Mouse (Mus musculus) neural tube, embryonic 13.5 days (tissue): ENCODE data around the gene Ifrd1. TPM values are rescaled to one million over a fixed set of nuclear protein-coding genes. Genes with fewer than 3 reads are reported as not detected.
A peak's percentile ranks its signal among the peaks of the same experiment; 100 is the strongest.

Experiments used
- ATAC-seq: fragments of 200-750 bp; cut with Nextera tagmentation; 2 replicates; pipeline ENCODE4 v1.8.0; 2017; ENCODE audit warnings: low read depth, mild to moderate bottlenecking, moderate TSS enrichment, moderate library complexity
- H3K27ac ChIP-seq: fragments of 300-500 bp; sonication (generic); replicated peaks from 2 replicates; pipeline ENCODE4 v1.5.1; 2015; ENCODE audit warnings: moderate library complexity, mild to moderate bottlenecking, inconsistent platforms
- H3K27me3 ChIP-seq: fragments of 300-500 bp; sonication (generic); 2 replicates; pipeline ENCODE4 v1.6.1; 2015; ENCODE audit warnings: mild to moderate bottlenecking, inconsistent platforms
- H3K36me3 ChIP-seq: fragments of 300-500 bp; sonication (generic); 2 replicates; pipeline ENCODE4 v1.6.1; 2015; ENCODE audit warnings: mild to moderate bottlenecking, inconsistent platforms
- H3K4me1 ChIP-seq: fragments of 300-500 bp; sonication (generic); replicated peaks from 2 replicates; pipeline ENCODE4 v1.6.1; 2015; ENCODE audit warnings: inconsistent platforms
- H3K4me2 ChIP-seq: fragments of 300-500 bp; sonication (generic); 2 replicates; pipeline ENCODE4 v1.6.1; 2015; ENCODE audit warnings: inconsistent platforms, mild to moderate bottlenecking, moderate library complexity
- H3K4me3 ChIP-seq: fragments of 300-500 bp; sonication (generic); 2 replicates; pipeline ENCODE4 v1.5.1; 2015; ENCODE audit warnings: mild to moderate bottlenecking, inconsistent platforms
- H3K9ac ChIP-seq: fragments of 300-500 bp; sonication (generic); 2 replicates; pipeline ENCODE4 v1.6.1; 2015; ENCODE audit warnings: moderate library complexity, mild to moderate bottlenecking, inconsistent platforms
- H3K9me3 ChIP-seq: fragments of 300-500 bp; sonication (generic); 2 replicates; pipeline ENCODE4 v1.6.1; 2016; ENCODE audit warnings: inconsistent platforms
- WGBS: fragments of 180-500 bp; shearing (Covaris S2); methylation state at CpG from one replicate; pipeline ENCODE4 v1.1.7; 2015; 5-methylcytosine and 5-hydroxymethylcytosine counted together
- polyA plus RNA-seq: library from polyadenylated mRNA; unstranded; fragments of >200 nt; fragmentation: Nextera tagmentation; extraction: Ambion mirVana; gene quantifications from 2 replicates; pipeline ENCODE4 v1.2.1, GENCODE M21; 2015

Ifrd1 gene
- polyA plus RNA-seq: 153 and 166 TPM in 2 replicates

DNA sequence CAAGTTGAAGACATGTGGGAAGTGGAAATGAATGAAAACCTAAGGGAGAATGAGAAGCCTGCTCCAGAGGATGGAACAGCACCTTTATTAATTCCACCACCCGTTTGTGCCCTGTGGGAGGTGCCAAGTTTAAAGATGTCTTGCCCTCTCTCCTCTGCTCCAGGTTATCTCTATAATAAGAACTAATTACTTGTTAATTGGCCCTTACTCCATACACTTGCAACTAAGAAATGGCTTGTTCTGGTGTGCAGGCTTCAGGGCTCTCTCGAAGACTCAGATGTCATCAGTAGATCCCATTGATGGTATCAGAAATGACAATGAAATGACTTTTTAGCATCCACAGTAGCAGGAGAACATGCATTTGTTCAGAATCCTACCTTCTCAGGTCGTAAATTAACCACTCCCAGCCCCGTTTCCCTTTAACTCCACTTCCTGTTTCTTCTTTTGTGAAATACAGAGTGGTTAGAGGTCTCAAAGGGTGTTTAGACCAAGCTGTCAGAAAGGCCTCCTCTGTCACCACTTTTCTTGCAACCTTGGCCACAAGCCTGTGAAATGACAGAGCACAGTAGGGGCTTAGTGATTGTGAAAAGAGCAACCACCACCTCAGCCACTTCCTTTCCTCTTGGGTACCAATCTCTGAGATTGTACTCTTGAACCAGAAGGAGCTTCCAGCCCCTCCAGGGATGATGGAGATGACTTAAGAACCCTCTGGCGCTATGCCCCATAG lies at the start of gene Ifrd1:
TSS of gene Ifrd1 (minus strand) at position 51 of the 727 bp plus-strand sequence.
- 73% methylated on average over 5 of the region's 5 CpGs for WGBS
- H3K9me3 ChIP-seq: no peaks in the 10 kb centered on the region
- no peaks in the 10 kb centered on the region for H3K36me3 ChIP-seq
- no peak within 1 kb of the TSS for H3K27ac ChIP-seq
- no peak within 1 kb of the TSS for H3K9ac ChIP-seq
- H3K27me3 ChIP-seq: no peaks in the 10 kb centered on the region
- H3K4me2 ChIP-seq: no peak within 1 kb of the TSS
- H3K4me3 ChIP-seq: no peak within 1 kb of the TSS
- ATAC-seq: no peak
- H3K4me1 ChIP-seq: peaks cover 6% of the 10 kb centered on the region; the same call in 1 of the 2 replicates

DNA sequence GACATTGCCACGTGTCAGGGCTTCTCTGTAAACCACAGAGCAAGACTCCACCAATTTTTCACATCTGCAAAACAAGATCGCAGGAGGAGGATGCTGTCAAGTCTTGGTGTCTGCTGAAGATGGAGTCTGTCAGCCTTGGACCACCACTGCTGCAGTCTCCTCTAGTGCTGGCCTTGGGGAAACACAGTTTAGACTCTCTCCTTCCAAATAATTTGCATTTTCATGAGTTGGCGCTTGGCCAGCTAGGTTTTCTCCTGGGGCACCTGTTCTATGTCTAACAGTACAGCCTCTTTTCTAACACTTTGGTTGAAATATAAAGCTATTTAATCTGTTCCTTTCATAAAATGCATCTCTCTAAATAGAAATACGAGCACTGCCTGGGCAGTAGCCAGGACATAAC lies 38.2 kb upstream of the Ifrd1 start:
- Histone ChIP-seq H3K36me3 (no peaks in the 10 kb centered on the region), H3K27ac (no peak overlapping the region), H3K27me3 (no peaks in the 10 kb centered on the region), H3K9me3 (peaks cover 11% of the 10 kb centered on the region; the same call in 1 of the 2 replicates), H3K4me1 (no peaks in the 10 kb centered on the region), H3K9ac (no peak overlapping the region), H3K4me3 (no peak overlapping the region), H3K4me2 (no peak overlapping the region)
- no peak for ATAC-seq
- WGBS: 80% methylated on average over 4 of the region's 4 CpGs

DNA sequence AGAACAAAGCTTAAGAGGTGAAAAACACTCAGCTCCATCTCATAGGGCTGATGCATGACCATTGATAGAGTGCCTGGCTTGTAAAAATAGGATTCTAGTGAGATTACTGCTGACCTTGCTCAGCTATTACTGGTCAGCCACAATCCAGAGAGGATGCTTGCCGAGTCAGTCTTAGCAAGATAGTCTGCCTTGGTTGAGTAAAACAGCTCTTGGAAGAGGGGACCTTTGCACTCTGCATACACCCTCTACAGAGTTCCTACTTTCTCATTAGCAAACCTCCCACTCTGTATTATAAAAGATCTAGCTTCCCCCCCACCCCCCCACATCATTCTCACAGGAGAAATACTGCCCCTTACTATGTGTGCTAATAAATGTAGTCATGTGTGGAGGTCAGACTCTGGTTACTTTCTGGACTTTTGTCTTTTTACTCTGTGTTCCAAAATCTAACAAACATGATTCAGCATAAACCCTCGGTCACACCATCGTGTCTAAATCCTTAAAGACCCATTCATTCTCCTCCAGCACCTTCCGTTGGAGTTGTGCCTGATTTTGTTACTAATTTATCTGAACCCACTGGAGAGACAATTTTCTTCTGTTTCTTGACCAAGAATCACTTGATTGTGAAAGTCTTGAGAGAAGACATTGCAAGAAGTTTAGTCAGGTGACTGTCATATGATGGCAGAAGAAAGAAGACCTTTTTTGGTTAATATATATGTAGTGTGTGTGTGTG lies 32.5 kb upstream of the Ifrd1 start:
- Histone ChIP-seq H3K27me3 (no peaks in the 10 kb centered on the region), H3K9ac (no peak overlapping the region), H3K4me3 (no peak overlapping the region), H3K4me2 (no peak overlapping the region), H3K9me3 (no peaks in the 10 kb centered on the region), H3K36me3 (no peaks in the 10 kb centered on the region), H3K27ac (no peak overlapping the region), H3K4me1 (no peaks in the 10 kb centered on the region)
- WGBS: 88% methylated on average over 4 of the region's 4 CpGs
- ATAC-seq: no peak

DNA sequence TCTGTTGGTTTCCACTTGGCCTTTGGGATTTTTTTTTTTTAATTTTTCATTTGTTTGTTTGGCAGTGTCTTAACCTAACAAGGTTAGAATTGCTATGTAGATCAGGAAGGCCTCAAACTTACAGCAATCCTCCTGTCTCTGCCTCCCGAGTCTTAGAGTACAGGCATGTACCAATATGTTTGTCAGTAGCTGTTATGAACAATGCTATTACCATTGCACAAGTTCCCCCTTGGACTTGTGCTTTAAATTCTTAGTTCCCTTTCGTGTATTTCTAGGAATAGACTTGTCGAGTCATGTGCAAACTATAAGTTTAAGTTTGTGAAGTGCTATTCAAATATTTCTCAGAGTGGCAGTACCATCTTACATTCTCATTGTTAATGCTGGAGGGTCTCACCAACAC lies 29.3 kb upstream of the Ifrd1 start:
- Histone ChIP-seq H3K36me3 (no peaks in the 10 kb centered on the region), H3K4me1 (no peaks in the 10 kb centered on the region), H3K4me3 (no peak overlapping the region), H3K27ac (no peak overlapping the region), H3K27me3 (no peaks in the 10 kb centered on the region), H3K9ac (no peak overlapping the region), H3K9me3 (no peaks in the 10 kb centered on the region), H3K4me2 (no peak overlapping the region)
- 91% methylated on average over 3 of the region's 3 CpGs for WGBS
- ATAC-seq: no peak

DNA sequence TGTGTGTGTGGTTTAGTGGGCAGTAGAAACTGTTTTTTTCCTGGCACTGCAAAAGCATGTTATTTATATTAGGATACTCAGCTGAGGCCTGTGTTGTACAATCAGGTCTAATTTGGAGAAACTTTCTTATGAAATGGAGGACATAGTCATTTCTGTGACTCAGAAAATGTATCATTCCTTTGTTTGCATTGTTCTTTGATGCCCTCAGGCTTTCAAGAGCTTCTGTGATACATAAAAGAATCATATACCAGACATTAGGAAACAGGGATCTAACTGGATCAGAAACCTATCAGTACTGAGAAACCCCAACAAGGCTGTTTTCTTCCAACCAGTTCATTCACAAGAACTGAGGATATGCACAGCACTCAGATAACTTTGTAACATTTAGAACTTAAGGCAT lies 26.6 kb upstream of the Ifrd1 start:
- no peak overlapping the region for H3K4me3 ChIP-seq
- no peak overlapping the region for H3K9ac ChIP-seq
- no peaks in the 10 kb centered on the region for H3K9me3 ChIP-seq
- no peak overlapping the region for H3K4me2 ChIP-seq
- ATAC-seq: no peak
- H3K27me3 ChIP-seq: no peaks in the 10 kb centered on the region
- H3K27ac ChIP-seq: no peak overlapping the region
- no peaks in the 10 kb centered on the region for H3K4me1 ChIP-seq
- no peaks in the 10 kb centered on the region for H3K36me3 ChIP-seq

DNA sequence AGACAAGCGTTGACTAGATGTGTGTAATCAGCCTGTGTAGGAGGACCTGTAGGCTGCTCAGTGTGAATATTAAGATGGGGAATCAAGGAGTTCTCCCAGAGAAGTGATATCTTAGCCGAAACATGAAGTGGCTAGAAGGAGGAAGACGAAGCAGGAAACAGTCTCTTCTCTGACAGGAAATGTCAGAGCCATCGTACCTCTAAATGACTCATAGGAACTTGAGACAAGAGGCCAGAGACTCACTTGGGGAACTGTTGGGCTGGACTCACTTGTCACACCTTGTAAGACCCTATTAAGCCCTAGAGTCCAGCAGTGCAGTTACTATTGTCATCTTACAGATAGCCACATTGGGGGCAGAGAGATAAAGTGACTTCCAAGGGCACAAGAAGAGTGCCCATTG lies 25.0 kb upstream of the Ifrd1 start:
- Histone ChIP-seq H3K27ac (no peak overlapping the region), H3K9ac (no peak overlapping the region), H3K9me3 (no peaks in the 10 kb centered on the region), H3K4me3 (no peak overlapping the region), H3K27me3 (no peaks in the 10 kb centered on the region), H3K36me3 (no peaks in the 10 kb centered on the region), H3K4me2 (no peak overlapping the region), H3K4me1 (no peaks in the 10 kb centered on the region)
- no peak for ATAC-seq
- 87% methylated on average over 4 of the region's 4 CpGs for WGBS

DNA sequence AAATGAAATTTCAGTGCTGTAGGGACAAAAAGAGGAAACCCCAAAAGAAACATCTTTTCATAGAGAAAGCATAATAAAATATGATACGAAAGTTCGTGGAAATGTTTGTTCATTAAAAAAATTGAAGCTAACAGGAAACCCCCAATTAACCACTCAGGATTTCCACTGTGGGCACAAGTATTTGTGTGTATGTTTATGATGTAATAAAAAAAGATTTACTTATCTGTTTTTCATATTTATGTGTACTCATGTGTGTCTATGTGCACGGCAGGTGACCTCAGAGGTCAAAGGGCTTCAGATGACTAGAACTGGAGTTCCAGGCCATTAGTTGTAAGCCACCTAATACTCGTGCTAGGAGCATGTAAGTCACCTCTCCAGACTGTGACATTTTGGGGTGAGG lies 24.4 kb upstream of the Ifrd1 start:
- H3K36me3 ChIP-seq: no peaks in the 10 kb centered on the region
- no peaks in the 10 kb centered on the region for H3K4me1 ChIP-seq
- no peak overlapping the region for H3K9ac ChIP-seq
- H3K4me3 ChIP-seq: no peak overlapping the region
- H3K27me3 ChIP-seq: no peaks in the 10 kb centered on the region
- no peak overlapping the region for H3K27ac ChIP-seq
- 87% methylated on average over 4 of the region's 4 CpGs for WGBS
- ATAC-seq: no peak
- no peaks in the 10 kb centered on the region for H3K9me3 ChIP-seq
- H3K4me2 ChIP-seq: no peak overlapping the region

DNA sequence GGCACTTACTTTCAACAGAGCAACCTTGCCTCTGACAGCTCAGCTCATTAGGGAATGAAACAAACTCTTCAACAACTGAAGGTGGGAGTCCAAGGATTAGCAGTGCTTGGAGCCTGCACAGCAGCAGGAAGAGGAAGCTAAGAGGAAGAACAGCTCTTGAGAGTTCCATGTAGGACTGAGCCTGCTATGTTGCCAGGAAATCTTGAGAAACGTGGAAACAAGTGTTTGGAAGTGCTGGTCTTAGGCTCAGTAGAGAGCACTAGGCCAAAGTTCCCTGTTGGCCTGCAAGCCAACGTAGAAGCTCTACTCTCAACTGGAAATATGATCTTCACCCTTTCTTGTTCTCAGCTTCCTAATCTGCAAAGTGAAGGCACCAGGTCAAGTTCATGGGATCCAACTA lies 20.0 kb upstream of the Ifrd1 start:
- no peaks in the 10 kb centered on the region for H3K27me3 ChIP-seq
- no peak for ATAC-seq

DNA sequence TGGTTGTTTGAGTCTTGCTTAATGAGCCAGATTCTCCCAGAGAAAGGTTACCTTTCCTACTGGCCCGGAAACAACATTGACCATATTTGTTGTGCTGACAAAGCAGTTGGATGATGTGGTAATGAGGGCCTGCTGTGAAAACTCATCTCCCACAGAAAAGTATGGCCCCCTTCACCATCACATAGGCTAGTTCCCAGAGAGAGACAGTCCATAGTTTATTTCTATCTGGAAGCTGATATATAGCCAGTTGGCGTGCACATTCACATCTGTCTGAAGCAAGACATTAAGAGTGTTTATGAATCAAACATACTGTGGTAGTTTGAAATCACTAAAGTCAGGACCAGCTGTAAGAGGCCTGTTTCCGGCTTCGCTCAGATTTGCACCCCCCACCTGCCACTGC lies 15.4 kb upstream of the Ifrd1 start:
- no peak overlapping the region for H3K4me2 ChIP-seq
- 69% methylated on average over 4 of the region's 4 CpGs for WGBS
- H3K9ac ChIP-seq: no peak overlapping the region
- H3K36me3 ChIP-seq: no peaks in the 10 kb centered on the region
- no peak overlapping the region for H3K27ac ChIP-seq
- H3K4me1 ChIP-seq: no peaks in the 10 kb centered on the region
- H3K4me3 ChIP-seq: no peak overlapping the region
- no peak for ATAC-seq
- H3K9me3 ChIP-seq: no peaks in the 10 kb centered on the region
- H3K27me3 ChIP-seq: no peaks in the 10 kb centered on the region

More for the DNA sequence above, 20.0 kb upstream of the Ifrd1 start:
- Histone ChIP-seq H3K4me1 (no peaks in the 10 kb centered on the region), H3K4me2 (no peak overlapping the region), H3K36me3 (no peaks in the 10 kb centered on the region), H3K4me3 (no peak overlapping the region), H3K9ac (no peak overlapping the region), H3K27ac (no peak overlapping the region), H3K9me3 (no peaks in the 10 kb centered on the region)
- 72% methylated on average over 2 of the region's 2 CpGs for WGBS

DNA sequence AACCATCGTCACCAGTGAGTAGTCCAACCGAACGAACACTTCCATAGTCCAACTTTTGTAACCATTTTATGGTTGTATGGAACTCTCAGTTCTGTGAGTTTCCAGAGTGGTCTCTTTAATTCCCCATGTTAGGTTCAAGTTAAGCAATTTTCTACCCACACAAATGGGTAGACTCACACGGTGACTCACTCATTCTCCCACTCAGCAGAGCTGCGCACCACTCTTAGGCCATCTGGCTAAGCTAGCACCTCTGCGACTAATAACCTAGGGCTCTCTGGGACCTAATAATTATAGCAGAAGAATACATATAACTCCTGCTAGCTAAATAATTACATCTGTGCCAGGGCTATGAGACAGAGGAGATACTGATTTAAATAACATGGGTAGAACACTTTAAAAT lies 14.7 kb upstream of the Ifrd1 start:
- Histone ChIP-seq H3K4me1 (no peaks in the 10 kb centered on the region), H3K9me3 (no peaks in the 10 kb centered on the region), H3K9ac (no peak overlapping the region), H3K4me2 (no peak overlapping the region), H3K36me3 (no peaks in the 10 kb centered on the region), H3K27me3 (no peaks in the 10 kb centered on the region), H3K4me3 (no peak overlapping the region), H3K27ac (no peak overlapping the region)
- 84% methylated on average over 6 of the region's 6 CpGs for WGBS
- ATAC-seq: no peak

DNA sequence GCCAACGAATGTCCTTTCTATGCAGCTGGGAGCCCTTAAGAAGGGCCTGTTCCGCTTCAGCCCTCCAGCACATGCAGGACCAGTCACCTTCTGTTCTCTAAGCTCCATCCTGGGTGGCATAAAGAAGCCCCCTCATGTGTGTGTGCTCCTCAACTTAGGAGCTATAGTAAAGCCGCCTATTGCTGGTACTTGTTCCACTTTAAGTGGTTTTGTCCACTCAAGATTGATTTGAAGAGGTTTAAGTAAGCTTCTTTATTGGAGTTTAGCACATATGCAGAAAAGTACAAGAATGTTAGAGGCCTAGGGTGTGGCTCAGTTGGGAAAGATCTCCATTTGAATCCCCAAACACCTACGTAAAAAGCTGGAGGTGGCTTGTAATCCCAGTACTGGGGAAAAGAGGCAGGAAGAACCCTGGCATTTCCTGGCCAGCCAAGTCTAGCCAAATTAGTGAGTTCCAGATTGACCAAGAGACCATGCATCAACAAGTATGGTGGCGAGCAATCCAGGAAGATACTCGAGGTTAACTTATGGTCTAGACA lies 10.2 kb upstream of the Ifrd1 start:
- H3K4me3 ChIP-seq: no peak overlapping the region
- H3K27ac ChIP-seq: no peak overlapping the region
- no peaks in the 10 kb centered on the region for H3K36me3 ChIP-seq
- no peak overlapping the region for H3K9ac ChIP-seq
- no peaks in the 10 kb centered on the region for H3K4me1 ChIP-seq
- no peak overlapping the region for H3K4me2 ChIP-seq
- H3K27me3 ChIP-seq: no peaks in the 10 kb centered on the region
- H3K9me3 ChIP-seq: no peaks in the 10 kb centered on the region
- WGBS: 93% methylated on average over 6 of the region's 6 CpGs
- no peak for ATAC-seq

DNA sequence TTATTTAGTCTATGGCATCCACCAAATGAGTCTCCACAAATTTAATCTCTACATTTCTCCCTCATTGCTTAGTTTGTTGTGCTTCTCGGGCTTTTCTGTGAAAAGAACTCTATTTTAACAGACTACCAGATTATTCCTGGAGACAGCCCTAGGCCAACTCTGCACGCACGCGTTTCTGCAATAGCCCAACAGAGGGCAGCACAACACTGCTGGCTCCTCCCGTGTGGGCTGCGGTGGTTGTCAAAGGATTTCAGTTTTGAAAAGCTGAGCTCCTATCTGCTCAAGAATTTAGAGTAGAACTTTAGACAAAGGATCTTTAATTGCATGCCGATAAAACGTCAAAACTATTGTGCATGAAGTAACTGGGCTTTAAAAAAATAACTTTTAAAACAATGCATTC lies 8.9 kb upstream of the Ifrd1 start:
- Histone ChIP-seq H3K27ac (no peak overlapping the region), H3K4me2 (no peak overlapping the region), H3K36me3 (no peaks in the 10 kb centered on the region), H3K4me3 (no peak overlapping the region), H3K9ac (no peak overlapping the region), H3K27me3 (no peaks in the 10 kb centered on the region), H3K4me1 (no peaks in the 10 kb centered on the region), H3K9me3 (no peaks in the 10 kb centered on the region)
- WGBS: 4% methylated on average over 8 of the region's 8 CpGs
- peak; percentile 76; the same call in 1 of the 2 replicates for ATAC-seq
